Mouse (Mus musculus): Measurements from ENCODE around the gene Gpc6.

DNA sequence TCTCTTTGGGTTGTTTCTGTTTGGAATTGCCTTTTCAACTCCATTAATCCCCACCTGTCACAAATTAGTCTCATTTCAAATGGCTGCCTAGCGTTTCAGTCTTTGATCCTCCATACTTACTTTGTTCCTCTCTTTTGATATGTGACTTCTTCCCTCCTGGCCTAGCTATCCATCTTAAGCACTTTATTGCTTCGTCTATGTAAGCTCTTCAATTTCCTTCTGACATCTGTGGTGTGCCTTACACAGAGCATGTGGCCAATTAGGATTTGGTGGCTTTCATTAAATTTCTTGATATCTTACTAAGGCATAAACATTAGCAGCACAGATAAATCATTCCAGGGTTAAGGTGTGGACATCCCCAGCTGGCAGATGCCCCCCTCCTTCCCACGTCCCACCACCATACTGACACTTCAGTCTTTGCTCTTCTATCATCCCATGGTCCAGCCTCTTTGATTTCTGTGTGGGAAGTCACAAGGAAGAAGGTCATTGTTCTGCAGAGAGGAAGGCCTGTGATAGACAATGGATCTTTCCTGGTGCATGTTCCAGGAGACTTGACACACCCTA is 88.5 kb downstream of the Gpc6 start:
- TF ChIP-seq CTCF (IDR thresholded peaks at IDR 0.05; ENCODE audit: low read depth, low read length) = no peak
- TF ChIP-seq POLR2A (IDR thresholded peaks at IDR 0.05; ENCODE audit: borderline replicate concordance, low read depth, low read length) = no peak

Measured in bone marrow macrophage, adult 2 months (primary cell).